Mouse (Mus musculus) right cerebral cortex, postnatal 14 days (tissue): ENCODE data around the gene Tescl.

ENCODE experiments used
- DNase-seq: peaks from one replicate; pipeline ENCODE4 v3.0.0; 2022

Gene Tescl

DNA sequence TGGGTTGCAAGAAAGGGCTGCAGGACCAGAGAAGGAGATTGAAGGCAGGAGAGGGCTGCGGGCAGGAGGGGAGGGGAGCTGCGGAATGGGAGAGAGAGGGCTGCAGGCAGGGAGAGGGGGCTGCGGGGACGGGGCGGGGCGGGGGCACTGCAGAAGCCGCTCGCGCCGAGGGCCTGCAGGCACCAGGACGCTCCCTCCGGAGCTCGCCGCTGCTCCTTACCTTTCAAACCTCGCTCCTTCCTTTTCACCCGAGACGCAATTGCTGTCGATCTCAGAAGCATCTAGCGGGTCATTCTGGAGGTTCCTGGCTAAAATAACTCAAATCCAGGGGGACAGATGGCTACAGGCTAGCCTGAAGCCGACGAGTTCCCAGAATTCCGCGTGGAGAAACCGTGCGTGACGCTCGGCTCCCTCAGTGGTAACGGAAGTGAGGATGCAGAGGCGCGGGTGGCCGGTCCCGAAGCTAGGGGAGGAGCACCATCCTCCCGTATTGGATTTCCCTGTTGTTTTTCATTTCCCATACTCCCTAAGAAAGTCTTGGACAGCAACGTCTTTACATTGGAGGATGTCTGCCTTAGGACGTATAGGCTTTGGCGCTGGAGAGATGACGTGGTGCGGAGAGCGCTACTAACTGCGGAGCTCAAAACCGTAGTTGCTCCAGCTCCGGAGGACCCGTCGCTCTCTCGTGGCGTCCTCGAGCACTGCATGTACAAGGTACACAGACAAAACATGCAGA lies 34.6 kb downstream of the Tescl start:
- peak; percentile 87 for DNase-seq

DNA sequence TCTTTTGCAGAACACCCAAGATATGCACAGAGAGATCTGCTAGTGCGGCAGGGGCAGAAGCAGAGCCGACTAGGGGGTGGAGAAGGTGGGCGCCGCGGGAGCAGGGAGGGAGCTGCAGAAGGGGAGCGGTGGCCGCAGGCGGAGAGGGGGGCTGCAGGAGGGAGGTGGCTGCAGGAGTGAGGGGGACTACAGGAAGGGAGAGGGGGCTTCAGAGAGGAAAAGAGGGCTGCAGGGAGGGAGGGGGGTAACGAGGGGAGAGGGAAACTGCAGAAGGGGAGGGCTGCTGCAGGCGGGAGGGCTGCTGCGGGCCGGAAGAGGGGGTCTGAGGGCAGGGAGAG lies 35.1 kb downstream of the Tescl start:
- peak; percentile 22 for DNase-seq

DNA sequence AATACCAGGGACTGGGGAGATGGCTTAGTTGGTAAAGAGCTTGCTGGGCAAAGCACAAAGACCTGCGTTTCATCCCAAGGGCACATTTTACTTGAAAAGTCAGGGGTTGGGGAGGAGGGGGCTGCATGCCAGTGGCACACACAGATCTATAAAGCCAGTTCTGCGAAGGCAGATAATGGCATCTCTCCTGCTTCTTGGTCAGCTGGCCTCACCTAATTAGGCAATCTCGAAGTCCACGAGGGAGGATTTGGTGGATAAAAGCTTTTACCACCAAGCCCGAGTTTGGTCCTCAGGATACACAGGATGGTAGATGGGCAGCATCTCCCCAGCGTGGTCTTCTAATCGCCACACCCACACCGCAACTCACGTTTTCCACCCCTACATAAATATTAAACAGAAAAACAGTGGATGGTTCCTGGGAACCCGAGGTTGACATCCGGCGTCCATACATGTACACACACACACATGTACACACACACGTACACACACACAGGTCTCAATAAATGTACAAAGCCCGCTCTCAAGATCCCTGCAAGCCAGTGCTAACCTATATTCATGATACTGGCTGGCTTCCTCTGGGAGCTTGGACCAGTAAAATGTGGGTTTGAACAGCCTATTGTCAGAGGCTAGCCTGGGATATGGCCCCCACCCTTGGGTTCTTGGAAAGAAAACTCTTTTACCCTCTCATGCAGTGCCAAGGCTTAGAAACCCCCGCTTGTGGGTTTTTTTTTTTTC lies 36.2 kb downstream of the Tescl start:
- no peak for DNase-seq

DNA sequence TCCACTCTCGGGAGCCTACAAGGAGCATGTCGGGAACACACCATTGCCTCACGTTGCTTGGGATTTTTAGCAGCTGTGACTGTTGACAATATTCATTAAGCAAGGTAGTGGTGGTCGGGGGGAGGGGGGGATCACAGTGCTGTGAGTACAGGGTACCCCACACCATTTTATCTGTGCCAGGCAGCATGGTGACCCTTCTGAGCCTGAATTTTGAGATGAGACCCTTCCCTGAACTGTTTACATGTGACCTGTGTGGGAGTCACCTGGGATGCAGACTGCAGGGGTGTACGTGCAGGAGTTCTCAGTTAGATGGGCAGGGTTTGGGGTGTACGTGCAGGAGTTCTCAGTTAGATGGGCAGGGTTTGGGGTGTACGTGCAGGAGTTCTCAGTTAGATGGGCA lies 37.4 kb downstream of the Tescl start:
- no peak for DNase-seq

DNA sequence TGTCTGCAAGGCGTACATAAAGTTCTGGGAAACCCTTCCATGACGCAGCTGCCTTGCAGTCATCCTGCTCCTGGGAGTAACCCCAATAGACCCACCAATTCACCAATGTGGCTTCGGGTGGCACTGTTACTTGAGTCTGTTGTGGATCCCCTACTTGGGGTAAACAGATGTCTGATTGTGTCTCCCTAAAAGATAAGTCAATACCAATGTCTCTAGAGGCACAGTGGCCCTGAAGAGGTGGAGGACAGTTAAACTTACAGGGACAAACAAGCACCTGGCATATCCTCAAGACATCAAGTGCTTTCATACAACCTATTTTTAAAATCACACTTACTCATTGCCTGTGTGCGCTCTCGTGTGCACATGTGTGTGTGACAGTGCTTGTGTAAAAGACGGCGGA lies 38.4 kb downstream of the Tescl start:
- DNase-seq, result no peak

DNA sequence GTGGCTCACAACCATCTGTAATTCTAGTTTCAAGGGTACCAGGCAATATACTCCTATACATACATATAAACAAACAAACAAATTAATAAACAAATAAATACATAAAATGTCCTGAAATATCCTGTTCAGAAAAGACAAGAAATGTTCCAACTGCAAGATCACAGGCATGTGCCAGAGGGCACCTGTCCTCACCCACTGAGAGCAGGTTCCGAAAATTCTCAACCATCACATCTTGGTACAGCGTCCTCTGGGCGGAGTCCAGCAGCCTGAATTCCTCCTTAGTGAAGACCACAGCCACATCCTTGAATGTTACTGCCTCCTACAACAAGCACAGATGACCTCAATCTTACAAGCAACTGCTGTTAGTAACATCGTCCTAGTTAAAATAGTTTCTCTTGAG lies 39.0 kb downstream of the Tescl start:
- no peak for DNase-seq

DNA sequence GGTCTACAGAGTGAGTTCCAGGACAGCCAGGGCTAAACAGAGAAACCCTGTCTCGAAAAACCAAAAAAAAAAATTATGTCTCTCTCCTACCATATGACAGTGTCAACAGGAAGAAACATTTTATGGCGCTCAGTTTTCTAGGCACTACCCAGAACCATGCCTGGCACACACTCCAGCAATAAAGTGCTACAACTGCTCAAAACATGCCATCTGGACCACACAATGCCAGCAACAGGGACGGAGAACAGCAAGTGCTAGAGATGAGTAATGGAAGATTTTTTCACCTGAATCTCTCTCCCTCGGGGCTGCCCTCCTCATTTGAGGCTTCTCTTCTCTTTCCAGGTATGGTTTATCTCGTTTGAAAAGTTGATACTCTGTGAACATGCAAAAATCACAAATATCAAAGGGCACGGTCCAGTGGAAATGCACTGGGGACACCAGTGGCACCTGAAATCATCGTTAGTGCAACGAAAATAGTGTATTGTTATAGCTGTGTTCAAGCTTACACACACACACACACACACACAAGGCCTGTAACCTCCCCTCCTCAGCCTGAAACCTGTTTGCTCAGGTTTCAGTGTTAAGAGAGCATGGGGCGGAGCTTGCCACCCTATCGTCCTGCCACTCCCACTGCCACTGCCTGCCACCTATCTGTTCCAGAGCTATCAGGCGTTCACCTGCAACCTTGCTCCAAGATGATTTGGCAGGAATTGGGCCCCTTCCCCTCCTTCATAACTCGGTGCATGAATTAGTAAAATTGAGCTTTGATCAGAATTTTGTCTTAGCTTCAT lies 40.5 kb downstream of the Tescl start:
- no peak for DNase-seq

DNA sequence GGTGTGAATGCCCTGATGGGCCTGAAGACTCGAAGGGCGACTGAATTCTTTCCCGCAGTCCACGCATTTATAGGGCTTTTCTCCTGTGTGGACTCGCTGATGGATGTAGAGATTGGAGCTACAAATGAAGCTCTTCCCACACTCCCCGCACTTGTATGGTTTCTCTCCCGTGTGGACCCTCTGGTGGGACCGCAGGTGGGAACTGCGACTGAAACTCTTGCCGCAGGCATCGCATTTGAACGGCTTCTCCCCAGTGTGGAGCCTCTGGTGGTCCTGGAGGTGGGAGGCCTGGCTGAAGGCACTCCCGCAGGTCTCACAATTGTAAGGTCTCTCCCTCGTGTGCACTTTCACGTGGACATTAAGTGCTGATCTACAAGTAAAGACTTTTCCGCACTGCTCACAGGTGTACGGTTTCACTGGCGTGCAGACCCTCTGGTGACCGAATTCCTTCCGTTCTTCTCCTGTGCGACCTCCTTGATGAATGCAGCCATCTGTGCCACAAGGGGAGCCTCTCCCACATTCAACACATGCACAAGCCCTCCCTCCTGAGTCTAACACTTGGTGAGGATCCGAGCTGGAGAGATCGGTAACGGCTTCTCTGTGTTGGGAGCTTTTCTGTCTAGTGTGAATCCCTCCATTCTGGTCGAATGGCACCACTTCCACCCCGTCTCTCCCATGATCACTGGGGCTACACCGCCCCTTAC lies 42.2 kb downstream of the Tescl start:
- DNase-seq, result no peak

DNA sequence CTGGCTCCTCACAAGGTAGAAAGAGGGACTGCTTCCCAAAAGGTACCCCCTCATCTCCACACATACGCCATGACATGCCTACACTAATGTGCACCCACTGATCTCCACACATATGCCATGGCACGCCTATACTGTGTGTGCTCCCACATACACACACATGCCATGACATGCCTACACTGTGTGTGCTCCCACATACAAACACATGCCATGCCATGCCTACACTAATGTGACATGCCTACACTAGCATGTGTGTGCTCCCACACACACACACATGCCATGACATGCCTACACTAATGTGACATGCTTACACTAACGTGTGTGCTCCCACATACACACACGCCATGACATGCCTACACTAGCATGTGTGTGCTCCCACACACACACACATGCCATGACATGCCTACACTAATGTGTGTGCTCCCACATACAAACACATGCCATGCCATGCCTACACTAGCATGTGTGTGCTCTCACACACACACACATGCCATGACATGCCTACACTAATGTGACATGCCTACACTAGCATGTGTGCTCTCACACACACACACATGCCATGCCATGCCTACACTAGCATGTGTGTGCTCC lies 43.5 kb downstream of the Tescl start:
- DNase-seq, result no peak

DNA sequence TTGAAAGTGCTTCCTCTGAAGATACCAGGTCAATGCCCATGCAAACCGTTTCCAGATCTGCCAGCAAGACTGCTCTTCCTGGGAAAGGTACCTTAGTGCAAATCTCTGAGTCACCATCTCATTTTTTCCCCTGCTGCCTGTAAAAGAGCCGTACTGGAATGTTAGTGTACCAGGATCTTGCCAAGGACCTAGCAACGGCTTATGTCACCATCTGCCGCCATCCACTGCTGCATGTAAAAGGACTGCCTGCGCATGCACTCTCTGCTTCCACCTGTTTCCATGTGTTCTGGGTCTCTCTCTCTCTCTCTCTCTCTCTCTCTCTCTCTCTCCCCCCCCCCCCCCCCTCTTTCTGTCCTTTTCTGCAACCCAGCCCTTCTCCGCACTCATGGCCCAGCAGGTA lies 45.2 kb downstream of the Tescl start:
- no peak for DNase-seq

DNA sequence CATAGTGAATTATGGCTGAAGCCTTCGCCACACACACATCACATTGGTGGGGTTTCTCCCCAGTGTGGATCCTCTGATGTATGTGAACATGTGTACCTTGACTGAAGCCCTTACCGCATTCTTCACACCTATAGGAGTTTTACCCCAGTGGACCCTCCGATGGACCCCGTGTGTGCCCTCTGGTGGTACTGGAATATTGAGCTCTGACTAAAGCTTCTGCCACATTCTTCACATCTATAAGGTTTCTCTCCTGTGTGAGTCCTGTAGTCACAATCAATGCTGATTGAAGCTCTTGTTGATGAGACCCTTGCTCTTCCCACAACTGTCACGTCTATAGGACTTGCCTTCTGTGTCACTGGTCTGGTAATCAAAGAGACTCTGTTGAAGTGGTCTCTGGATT lies 46.1 kb downstream of the Tescl start:
- DNase-seq, result no peak

DNA sequence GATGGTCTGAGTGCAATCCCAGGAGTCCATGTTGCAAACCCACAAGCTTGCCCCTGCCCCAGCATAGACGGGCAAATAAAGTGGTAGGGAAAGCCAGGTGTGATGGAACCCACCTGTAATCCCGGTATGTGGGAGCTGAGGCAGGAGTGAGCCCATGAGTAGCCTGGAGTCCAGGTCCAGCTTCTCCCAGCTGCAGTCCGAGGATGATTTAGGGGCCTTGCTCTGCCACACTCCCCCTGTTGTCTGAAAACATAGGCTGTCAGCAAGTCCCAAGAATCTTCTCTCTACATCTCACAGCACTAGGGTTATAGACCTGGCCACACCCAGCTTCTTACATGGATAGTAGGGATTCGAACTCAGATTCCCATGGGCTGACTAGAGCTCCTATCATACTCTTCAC lies 46.8 kb downstream of the Tescl start:
- no peak for DNase-seq

DNA sequence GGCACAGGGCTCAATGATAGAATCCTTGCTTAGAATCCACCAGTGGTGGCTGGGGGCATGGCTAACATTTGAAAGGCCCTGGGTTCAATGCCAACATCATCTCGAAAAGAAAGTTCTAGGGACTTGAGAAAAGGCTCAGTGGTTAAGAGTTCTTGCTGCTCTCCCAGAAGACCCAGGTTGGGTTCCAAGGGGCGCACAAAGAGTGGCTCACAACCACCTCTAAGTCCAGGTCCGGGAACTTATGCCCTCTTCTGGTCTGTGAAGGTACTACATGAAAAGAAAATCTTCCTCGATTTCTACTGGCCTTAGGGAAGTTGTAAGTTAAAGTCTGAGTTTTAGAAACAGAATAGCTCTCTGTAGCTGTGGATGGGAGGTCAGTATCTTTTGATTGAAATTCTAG lies 47.6 kb downstream of the Tescl start:
- no peak for DNase-seq
